Mouse (Mus musculus) CH12.LX (cell line): ENCODE data around the gene D630045J12Rik.

Source experiments
- BHLHE40 ChIP-seq: IDR thresholded peaks from 2 replicates; pipeline ENCODE4 v1.6.1; 2011; ENCODE audit warnings: mild to moderate bottlenecking, low read depth, low read length, improper control_type of control experiment
- CHD1 ChIP-seq: IDR thresholded peaks from 2 replicates; pipeline ENCODE4 v1.6.1; 2012; ENCODE audit warnings: low read depth, low read length, improper control_type of control experiment, inconsistent platforms
- CTCF ChIP-seq, 2 experiments: IDR thresholded peaks in 1 of 2; conservative IDR thresholded peaks in 1 of 2; 2 replicates each; pipeline ENCODE4 v1.5.1; 2011 to 2012; ENCODE audit warnings: low read depth in 2 of 2, low read length in 2 of 2, improper control_type of control experiment in 1 of 2, inconsistent platforms in 1 of 2, mild to moderate bottlenecking in 1 of 2, moderate library complexity in 1 of 2
- HCFC1 ChIP-seq: IDR thresholded peaks from 2 replicates; pipeline ENCODE4 v1.6.1; 2012; ENCODE audit warnings: low read depth, mild to moderate bottlenecking, inconsistent platforms, low read length, improper control_type of control experiment
- MAFK ChIP-seq: IDR thresholded peaks from 2 replicates; pipeline ENCODE4 v1.6.1; 2011; ENCODE audit warnings: low read length, improper control_type of control experiment; ENCODE audit not compliant: insufficient replicate concordance
- POLR2A ChIP-seq: IDR thresholded peaks from 2 replicates; pipeline ENCODE4 v1.6.1; 2011; ENCODE audit warnings: low read depth, mild to moderate bottlenecking, improper control_type of control experiment, low read length
- RCOR1 ChIP-seq: conservative IDR thresholded peaks from 2 replicates; pipeline ENCODE4 v1.6.1; 2012; ENCODE audit warnings: low read depth, mild to moderate bottlenecking, inconsistent platforms, low read length, improper control_type of control experiment
- TCF12 ChIP-seq: IDR thresholded peaks from 2 replicates; pipeline ENCODE4 v1.6.1; 2014; ENCODE audit warnings: low read depth, mild to moderate bottlenecking, inconsistent platforms, low read length, improper control_type of control experiment
- UBTF ChIP-seq: IDR thresholded peaks from 2 replicates; pipeline ENCODE4 v1.6.1; 2012; ENCODE audit warnings: low read depth, mild to moderate bottlenecking, inconsistent platforms, low read length, improper control_type of control experiment, moderate library complexity
- USF1 ChIP-seq: IDR thresholded peaks from 2 replicates; pipeline ENCODE4 v1.6.1; 2014; ENCODE audit warnings: low read depth, mild to moderate bottlenecking, inconsistent platforms, low read length, improper control_type of control experiment
- ZC3H11A ChIP-seq: IDR thresholded peaks from 2 replicates; pipeline ENCODE4 v1.6.1; 2012; ENCODE audit warnings: low read depth, mild to moderate bottlenecking, inconsistent platforms, low read length, improper control_type of control experiment

- TF ChIP-seq BHLHE40 (no peak), CTCF (conservative IDR thresholded peaks at IDR 0.05 in 1 of 2, IDR thresholded peaks at IDR 0.05 in 1 of 2; ENCODE audit: low read depth in 2 of 2, low read length in 2 of 2) (no peak), ZC3H11A (no peak), MAFK (no peak), HCFC1 (no peak), USF1 (no peak), TCF12 (no peak), CHD1 (no peak), UBTF (no peak), RCOR1 (no peak), POLR2A (no peak)
Observed at GRCm38 (mm10) chr6:38284422-38284821, 30.6 kb upstream of the D630045J12Rik start.
